Mouse (Mus musculus) E14TG2a.4 (cell line): Measurements from ENCODE around the gene Olfr452.

Source experiments
- H3K27me3 ChIP-seq: 2 replicates; pipeline ENCODE4 v1.6.1; 2014; ENCODE audit warnings: low read length, control low read depth; ENCODE audit not compliant: insufficient read depth
- H3K36me3 ChIP-seq: 2 replicates; pipeline ENCODE4 v1.6.1; 2014; ENCODE audit warnings: low read length, control low read depth; ENCODE audit not compliant: insufficient read depth
- H3K4me1 ChIP-seq: replicated peaks from 2 replicates; pipeline ENCODE4 v1.6.1; 2014; ENCODE audit warnings: low read depth, low read length, control low read depth
- H3K4me3 ChIP-seq: replicated peaks from 2 replicates; pipeline ENCODE4 v1.5.1; 2014; ENCODE audit warnings: mild to moderate bottlenecking, low read length
- H3K9me3 ChIP-seq: 2 replicates; pipeline ENCODE4 v1.6.1; 2014; ENCODE audit warnings: low read length, control low read depth
- CTCF ChIP-seq: conservative IDR thresholded peaks from 2 replicates; pipeline ENCODE4 v1.5.1; 2014; ENCODE audit warnings: low read length
- NANOG ChIP-seq: IDR thresholded peaks from 2 replicates; pipeline ENCODE4 v1.6.1; 2014; ENCODE audit warnings: borderline replicate concordance, low read length, mixed read lengths
- POU5F1 ChIP-seq: IDR thresholded peaks from 2 replicates; pipeline ENCODE4 v1.6.1; 2014; ENCODE audit warnings: low read length, borderline replicate concordance

Gene Olfr452

GRCm38 (mm10) chr6:42811639-42812038, 26.7 kb downstream of the Olfr452 start, which contains the start of gene Olfr450:
Gene Olfr450, plus strand, starts transcription at chr6:42811939.
- H3K4me1 ChIP-seq = no peaks in the 10 kb centered on the region
- TF ChIP-seq NANOG (no peak), CTCF (no peak), POU5F1 (no peak)
- H3K4me3 ChIP-seq = no peak within 1 kb of the TSS
- no peaks in the 10 kb centered on the region for H3K9me3 ChIP-seq
- H3K27me3 ChIP-seq = no peaks in the 10 kb centered on the region
- H3K36me3 ChIP-seq = no peaks in the 10 kb centered on the region

GRCm38 (mm10) chr6:42834084-42834483, 49.2 kb downstream of the Olfr452 start, which contains the start of gene Olfr449:
Gene Olfr449, plus strand, starts transcription at chr6:42834384.
- no peak within 1 kb of the TSS for H3K4me3 ChIP-seq
- H3K9me3 ChIP-seq = no peaks in the 10 kb centered on the region
- H3K4me1 ChIP-seq = no peaks in the 10 kb centered on the region
- no peaks in the 10 kb centered on the region for H3K36me3 ChIP-seq
- H3K27me3 ChIP-seq = no peaks in the 10 kb centered on the region
- TF ChIP-seq NANOG (no peak), POU5F1 (no peak), CTCF (no peak)
